Mouse (Mus musculus): Measurements from ENCODE around the gene Htr2b.

Htr2b gene

DNA sequence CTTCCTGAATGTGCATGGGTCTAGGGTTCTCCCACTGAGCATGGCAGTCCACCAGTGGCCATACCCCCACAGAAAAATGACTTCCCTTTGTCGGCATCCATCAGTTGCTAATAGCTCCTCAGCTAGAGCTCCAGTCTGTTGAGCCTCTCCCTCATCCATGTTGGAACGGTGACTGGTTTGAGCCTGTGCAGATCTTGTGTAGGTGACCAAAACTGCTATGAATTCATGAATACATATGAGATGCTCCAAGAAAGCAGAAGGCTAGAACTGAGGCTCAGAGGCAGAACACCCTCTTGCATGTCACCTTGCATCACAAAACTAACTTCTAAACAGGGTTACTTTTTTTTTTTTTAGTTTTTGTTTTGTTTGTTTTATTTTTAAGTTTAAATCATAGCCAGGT, 35.2 kb downstream of the Htr2b start:
- no peak for DNase-seq

DNA sequence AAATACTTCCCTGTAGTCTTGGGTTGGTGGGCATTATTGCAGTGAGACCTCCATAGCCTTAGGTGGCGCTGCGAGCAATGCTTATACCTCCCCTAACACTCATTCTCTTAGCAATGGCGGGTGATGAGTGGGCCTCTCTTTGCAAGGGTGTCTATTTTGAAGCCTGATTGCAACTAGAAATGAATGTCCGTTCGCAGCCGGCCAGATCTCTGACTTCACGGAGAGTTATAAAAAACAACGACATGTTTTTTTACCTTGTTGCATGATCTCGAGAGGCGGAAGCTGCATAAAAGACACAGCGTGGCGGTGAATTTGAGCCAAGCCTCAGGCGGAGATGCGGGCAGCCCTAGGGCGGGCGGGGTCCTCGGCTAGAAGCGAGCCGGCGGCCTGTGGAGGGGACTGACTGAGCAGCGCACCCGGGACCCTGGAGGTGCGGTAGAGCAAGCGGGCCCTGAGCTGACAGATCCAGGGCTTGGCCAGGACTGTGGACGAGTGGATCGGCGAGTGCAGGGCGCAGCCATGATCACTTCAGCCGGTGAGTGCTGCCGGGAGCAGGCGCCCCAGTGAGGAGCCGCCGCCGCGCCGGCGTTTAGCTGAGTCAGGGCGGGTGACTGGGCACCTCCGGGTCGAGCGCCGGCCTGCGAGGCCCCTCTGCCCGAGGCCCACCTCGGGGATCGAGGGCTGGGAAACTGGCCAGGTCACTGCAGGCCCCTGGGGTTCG, 47.3 kb downstream of the Htr2b start, which contains the start of gene Psmd1:
TSS of gene Psmd1 (plus strand) at position 117 of the 721 bp plus-strand sequence.
- peak; percentile 94 for DNase-seq

DNA sequence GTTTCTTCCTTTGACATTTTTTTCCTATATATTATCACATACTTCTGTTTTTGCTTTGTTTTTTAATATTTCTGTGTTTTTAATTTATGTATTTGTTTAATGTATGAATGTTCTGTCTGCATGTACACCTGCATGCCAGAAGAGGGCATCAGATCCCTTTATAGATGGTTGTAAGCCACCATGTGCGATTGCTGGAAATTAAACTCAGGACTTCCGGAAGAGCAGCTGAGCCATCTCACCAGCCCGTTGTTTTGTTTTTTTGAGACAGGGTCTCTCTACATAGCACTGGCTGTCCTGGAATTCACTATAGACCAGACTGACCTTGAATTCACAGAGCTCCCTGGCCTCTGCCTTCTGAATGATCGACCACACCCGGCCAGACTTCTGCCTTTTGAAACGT, 49.2 kb downstream of the Htr2b start:
- no peak for DNase-seq

DNA sequence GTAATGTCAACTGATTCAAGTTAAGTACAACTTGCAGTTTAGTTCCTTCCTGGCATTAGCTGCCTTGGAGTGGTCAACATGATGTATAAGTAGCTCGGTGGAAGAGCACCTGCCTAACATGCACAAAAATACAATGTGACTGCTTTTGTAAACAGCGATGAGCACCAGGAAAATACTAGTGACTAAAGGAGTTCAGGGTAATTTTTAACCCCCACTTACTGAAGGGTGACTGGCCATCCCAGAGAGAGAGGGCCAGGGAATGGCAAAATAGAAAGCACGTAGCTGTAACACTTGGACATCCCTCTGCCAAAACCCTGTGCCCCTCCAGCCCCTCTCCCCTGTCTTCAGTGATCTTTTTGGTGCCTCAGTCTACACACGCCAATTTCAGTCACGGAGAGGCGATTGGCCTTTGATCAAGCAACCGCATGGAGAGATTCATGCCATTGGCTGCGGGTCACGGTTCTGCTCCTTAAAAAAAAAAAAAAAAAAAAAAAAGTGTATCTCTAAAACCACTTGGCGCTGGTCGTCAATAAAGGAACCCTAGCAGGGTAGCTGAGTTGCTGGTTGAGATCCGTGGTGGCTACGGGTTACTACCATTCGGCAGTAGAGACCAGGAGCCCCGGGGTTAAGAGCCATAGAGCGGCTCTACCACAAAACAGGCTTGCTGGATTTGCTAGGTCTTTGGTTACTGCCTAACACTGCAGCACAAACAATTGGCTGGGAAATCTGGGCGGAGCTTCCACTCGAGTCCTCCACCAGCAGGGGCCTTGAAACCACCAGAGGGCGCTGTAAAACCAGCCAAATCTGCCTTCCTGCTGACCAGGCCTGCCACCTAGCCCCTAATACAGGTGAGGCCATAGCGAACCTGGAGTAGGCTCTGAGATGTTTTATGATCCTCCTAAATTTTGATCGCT, 52.7 kb downstream of the Htr2b start:
- peak; percentile 96 for DNase-seq

DNA sequence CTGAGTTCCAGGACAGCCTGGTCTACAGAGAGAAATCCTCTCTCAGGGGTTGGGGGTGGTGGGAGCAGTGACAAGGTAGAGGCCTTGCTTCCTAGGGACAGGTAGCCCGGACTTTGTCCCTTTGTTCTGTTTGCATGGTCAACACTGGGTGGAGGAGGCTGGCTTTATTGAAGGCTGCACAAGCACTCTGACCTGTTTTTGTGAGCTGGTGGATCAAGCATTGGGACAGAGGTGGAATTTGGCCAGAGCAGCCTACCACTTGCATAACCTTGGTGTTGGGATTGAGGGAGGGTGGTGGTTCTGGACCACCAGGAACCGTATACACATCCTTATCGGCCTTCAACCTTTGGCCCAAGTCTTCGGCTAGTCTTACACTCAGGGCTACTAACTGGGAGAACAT, 55.5 kb downstream of the Htr2b start:
- DNase-seq = no peak

DNA sequence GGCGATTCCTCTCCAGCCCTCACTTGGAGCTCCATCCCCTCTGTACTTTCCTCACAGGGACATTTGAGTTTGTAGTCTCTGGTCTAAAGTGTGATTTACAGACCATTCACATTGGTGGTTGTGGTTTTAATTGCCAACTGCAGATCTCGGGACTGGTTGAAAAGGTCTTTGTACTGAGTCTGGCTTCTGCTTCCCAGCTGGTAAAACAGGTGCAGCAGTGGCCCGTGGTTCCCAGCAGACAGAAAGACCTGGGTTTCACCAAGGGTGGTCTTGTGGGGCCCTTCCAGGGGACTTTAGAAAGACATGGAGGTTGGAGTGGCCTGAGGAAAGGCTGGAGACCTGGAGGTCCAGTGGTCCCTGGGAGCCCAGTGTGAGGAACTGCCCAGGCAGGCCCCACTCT, 56.8 kb downstream of the Htr2b start:
- DNase-seq = no peak

DNA sequence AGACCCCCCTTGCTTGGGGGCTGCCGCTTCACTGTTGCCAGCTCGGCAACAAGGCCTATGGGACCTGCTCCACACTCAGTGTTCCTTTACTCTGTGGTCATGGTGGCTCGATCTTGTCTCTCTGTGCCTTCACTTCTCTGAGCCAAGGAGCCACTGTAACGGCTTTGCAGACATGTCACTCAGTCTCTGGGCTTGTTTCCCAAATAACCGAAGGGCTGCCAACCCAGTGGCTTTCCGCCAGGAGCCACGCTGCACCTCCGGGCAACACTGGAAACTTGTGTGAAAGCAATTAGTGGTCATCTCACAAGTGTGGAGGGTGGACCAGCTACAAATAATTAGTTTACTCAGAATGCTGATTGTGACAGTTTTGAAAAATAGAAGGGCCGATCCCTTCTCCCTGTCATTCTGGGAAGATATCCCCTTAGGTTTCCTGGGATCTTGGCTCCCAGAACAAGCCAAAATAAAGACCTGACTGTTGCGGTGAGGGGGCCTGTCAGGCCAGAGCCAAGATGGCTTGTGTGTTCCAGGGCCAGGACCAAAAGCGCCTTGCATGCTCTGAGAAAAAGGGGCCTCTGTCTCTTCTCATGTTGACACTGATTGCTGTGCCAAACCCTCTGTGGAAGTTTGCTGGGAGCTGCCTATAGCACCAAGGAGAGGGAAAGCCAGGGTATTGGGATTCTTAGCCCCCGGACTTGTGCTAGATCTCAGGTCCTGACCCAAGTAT, 58.4 kb downstream of the Htr2b start:
- DNase-seq = no peak
